Mouse (Mus musculus) lung, postnatal 14 days (tissue): Measurements from ENCODE around the gene Pigc.

Source experiments
- DNase-seq: peaks from one replicate; pipeline ENCODE4 v3.0.0; 2021

Pigc gene

DNA sequence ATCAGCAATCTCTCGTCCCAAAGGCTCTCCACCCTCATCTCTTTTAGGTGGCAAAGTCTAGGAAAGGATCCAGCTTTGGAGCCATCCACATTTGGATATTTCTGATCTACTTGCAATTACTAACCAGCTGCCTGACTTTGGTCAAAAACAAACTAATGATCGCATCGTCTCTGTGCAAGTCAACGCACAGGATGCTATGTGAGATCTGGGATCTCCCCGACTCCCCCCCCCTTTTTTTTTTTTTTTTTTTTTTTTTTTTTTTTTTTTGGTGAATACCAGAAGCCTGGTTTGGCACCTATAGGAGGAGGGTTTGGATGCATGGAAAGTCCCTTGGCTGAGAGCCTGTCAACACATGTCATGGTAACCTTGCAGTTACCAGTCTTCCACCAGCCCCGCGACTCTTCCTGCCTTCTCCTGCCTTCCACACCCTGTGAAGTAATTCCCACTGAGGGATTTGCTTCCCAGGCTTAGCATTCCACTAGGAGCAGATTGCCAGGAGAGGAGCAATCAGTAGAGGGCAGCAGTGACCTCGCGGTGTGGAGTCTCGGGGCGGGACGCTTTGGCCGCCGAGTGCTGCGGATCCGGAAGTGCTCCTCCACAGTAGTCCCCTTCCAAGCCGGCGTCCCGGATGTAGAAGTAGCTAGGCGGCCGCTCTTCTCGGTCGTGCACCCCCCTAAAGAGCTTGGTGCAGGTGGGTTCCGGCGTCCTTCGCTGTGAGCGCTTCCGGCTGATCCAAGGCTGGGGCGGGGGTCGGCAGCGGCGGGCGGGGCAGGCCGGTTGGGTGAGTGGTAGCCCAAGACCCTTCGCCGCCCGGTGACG lies at the start of gene Pigc:
Pigc (plus strand) TSS at position 598 of the 819 bp plus-strand sequence.
- peak; percentile 96 for DNase-seq

DNA sequence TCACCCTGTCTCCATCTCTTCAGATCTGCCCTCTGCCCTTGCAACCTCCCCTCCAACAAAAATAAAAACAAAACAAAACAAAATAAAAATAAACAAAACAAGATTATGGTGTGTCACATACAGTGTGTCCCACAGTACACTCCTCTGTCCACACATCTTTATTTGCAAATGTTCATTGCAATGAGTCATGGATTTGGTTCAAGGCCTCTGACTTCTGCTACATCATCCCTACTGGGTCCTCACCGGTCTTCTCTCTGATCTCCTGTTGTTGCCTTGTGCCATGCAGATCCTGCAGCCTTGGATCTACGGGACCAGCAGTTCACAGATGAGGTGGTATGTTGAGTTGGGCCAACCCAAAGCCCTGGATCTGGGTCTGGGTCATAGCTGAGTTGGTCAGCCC lies 49.4 kb upstream of the Pigc start:
- no peak for DNase-seq

DNA sequence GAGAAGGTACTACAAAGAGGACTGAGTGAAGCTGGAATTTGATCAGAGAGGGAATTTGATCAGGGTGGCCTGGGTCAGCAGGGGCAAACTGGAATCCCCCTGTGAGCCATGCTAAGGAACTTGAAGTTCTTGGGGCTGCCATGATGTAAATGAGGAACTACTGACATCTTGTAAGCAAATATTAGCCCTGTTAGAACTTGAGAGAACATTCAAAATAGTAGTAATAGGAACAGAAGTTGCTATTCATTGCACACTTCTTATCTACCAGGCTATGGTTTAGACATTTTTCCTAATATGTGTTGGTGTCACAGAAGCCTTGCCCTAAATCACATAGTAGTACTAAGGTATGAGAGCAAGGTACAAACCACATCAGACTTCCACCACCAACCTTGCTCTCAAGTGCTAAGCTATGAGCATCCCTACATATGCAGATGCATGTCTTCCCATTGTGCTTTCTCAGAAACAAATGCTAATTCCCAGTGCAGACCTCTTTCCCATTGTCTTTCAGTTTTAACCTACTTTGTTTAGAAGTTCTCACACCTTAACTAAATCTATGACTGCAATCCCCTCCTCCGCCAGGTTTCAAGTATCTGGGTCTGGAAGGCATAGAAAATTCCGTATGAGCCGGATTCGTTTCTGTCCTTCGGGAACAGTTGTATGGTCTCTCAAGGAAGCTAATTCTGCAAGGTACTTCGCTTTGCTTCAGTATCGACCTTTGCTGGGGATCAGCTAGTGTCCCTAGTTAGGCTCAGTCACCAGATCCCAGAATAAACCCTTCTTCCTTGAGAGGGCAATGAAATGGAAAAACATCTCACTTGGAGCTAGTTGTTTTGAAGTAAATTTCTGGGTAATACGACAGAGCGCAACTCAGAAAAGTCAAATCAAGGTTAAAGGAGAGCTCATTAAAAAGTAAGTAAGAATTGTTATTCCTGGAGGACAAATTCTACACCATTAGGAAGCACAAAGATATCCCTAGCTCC lies 48.2 kb upstream of the Pigc start:
- DNase-seq: no peak

DNA sequence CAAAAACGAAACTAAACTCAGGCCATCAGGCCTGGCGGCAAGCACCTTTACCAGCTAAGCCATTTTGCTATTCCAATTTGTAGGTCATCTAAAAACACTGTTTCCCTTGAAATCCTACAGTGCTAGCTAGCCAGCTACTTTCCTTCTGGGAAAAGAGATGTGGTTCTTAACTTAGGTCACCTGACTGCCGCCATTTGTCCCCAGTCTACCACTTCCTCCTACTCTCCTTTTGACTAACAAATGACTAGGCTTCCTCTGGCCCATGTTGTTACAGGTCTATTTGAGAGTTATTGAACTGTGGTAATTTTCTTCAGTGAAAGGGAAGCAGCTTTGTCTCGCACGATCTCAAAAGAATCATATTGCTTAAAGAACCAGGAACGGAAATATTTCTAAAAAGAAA lies 47.1 kb upstream of the Pigc start:
- DNase-seq: no peak

DNA sequence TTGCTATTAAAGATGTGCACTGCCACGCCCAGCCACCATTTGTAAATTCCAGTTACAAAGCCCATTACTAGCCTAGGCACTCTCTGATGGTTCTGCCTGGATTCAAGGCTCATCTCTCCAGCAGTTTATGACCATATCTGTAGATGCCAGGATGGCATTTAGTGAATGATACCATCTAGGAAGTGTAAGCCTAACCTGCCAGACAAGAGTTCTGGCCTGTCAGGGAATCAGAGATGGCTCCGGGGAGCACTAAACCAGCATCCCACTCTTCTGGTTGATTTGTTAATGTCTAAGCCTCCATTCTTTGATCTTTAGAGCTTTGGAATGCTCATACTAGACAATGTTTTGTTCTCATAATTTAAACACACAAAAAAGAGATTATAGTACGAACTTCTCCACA lies 44.7 kb upstream of the Pigc start:
- no peak for DNase-seq

DNA sequence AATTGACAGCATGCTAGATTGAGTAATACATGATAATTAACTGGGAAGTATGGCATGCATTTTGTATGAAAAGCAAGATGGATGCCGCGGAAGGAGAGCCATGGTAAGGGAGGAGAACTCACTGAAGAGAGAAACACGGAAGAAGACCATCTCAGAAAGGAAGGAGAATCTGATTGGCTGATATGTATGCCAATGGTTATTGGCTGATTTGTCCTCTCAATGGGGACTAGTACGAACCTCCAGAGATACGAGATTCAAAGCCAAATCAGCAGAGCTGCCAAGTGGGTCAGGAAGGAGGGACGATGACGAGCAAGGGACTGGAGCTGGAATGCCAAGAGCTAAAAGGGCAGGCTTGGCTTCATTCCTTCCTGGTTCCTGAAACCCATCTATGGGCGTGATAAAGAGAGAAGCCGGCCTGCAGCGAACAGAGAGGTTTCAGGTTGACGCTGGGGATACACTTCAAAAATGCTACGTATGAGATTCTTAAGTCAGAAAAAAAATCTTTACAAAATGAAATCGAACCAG lies 43.6 kb upstream of the Pigc start:
- DNase-seq: peak; percentile 24

DNA sequence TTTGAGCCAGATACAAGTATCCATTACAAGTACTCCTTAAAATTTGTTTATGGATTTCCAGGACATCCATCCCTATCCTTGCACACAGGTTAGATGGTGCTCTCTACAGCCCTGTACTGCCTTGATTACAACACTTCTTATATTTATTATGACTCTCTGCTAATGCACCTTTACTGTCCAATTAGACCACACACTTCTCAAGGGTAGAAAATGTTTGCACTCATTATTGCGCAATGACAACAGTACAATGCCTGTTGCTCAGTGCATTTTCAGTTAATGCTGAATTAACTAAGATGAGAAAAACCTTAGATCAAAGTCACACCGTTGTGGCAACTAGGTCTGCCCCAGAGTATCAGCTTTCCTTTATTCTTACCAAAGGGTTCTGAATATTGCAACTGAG lies 41.0 kb upstream of the Pigc start:
- no peak for DNase-seq

DNA sequence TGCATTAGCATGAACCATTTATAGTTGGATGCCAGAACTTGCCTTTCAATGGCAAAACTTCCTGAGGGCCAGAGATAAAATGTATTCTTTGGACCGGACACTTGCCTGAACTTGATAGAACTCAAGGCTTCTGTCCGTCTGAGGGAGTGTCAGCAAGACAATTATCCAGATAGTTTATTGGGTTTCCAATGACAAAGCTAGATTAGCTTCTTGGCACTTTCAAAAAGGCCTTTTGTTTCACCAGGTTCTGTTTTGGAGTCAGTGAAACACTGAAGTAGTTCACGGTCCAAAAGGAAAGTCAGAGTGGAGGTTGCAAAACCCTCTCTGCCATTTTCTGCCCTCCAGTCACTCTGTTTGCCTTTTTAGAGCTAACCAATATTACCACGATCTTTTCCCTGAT lies 37.7 kb upstream of the Pigc start:
- DNase-seq: no peak

DNA sequence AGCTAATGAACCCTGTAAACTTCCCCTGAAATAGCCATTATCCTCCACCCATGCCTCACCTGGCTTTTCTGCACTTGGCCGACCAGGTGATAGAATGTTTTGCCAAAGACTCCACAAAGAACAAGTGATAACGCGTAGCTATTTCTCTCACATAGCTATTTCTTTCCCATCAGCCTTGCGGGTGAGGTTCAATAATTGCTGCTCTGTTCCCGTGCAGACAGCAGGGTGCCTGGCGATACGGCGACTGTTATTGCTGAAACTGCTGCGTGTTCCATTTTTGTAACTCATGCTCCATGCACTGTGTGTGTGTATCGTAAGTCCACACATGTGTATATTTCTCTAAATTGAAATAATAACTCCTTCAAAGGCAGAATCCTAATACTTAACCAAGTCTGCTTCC lies 37.2 kb upstream of the Pigc start:
- no peak for DNase-seq

DNA sequence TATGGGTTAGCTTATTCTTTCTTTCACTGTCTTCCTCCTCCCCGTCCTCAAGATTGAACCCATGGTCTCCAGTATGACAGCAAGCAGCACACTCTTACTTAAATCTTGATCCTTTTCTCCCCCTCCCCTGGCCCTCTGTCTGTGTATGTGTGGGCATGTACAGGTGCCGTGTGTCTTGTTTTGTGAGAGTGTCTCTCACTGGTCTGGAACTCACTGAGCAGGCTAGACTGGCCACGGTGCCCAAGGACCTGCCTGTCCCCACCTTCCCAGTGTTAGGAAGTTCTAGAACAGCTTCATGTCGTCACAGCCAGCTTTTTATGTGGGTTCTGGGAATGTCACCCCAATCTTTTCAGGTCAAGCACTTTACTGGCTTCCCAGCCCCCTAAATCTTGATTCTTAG lies 36.7 kb upstream of the Pigc start:
- no peak for DNase-seq

DNA sequence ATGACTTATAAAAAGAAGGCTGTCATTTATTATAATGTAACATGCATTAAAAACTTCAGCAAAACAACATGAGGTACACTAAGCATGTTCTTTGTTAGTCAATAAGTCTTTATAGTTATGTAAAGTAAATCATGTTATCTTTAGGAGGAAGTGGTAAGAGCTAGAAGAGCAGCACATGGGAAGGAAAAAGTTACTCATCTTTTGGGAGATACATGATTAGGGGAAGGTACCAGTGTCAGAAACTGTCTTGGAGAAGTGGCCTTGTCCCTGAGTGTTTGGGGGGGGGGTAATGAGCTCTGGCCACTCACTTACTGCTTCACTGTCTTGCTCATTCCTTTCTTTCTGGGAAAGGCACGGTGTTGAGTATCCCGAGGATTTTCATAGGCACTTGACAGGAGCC lies 26.9 kb upstream of the Pigc start:
- no peak for DNase-seq

DNA sequence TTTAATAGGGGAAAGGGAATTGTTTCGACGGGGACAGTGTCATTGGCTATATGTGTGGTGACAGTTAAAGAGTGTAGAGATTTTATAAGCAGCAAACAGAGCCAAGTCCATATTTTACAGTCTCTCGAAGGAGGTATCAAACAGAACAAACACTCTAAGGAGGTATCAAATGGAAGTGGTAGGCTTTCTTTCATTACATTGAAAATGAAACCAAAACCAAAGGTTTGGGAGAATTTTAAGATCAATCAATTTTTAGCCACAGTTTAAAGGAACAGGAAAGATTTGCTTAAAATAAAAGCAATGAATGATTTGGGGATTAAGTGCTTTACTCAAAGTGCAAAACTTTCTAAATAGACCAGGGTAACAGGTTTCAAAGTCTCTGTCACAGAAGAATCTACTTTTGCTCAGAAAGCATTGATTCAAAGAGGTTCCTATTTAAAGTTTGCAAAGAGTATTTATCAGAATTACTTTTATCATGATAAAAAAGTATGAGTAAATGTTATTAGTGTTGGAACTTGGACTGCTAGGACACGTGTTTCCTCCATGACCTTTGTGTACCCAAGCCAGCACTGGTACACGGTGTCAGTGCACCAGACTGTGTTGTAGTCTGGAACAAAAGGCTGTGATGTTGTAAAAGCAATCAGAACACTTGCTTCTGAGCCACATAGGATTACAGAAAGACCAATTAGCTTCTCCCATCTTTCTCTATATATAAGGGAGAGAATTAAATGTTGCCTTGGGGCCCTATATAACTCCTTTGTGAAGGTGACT lies 17.8 kb upstream of the Pigc start:
- no peak for DNase-seq

DNA sequence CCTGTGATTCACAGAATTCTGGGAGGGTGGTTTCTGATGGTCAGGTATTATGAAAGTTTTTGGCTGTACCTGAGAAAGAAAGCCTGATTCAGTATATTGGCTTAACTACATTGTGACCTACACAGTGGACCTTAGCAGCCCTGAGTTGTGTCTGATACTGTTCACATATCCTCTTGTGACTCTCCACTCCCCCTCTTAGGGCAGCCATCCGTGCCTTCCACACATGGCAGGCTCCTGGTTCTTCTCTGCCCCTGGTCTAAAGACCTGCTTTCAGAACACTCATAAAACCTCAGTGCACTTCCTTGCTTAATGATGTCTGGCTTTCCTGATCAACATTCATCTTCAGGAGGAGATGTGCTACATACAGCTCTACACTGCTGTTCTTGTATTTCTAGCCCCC lies 16.4 kb upstream of the Pigc start:
- no peak for DNase-seq

DNA sequence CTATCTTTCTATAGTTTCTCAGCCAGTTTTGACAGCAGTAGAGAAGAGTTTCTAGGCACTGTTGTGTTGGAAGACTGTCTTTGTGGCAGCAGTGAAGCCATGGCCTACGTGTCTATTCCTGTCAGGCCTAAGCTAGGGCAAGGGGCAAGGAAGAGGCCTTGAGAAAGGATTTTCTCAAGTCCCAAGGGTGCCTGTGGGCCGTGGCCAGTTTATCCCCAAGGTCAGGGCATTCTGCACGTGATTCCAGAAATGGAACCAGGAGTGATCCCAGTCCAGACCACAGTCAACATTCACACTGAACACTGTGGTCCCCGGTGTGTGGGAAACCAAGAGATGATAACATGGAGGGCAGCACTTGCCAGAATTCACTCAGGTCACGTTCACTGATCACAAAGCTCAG lies 13.1 kb upstream of the Pigc start:
- no peak for DNase-seq

DNA sequence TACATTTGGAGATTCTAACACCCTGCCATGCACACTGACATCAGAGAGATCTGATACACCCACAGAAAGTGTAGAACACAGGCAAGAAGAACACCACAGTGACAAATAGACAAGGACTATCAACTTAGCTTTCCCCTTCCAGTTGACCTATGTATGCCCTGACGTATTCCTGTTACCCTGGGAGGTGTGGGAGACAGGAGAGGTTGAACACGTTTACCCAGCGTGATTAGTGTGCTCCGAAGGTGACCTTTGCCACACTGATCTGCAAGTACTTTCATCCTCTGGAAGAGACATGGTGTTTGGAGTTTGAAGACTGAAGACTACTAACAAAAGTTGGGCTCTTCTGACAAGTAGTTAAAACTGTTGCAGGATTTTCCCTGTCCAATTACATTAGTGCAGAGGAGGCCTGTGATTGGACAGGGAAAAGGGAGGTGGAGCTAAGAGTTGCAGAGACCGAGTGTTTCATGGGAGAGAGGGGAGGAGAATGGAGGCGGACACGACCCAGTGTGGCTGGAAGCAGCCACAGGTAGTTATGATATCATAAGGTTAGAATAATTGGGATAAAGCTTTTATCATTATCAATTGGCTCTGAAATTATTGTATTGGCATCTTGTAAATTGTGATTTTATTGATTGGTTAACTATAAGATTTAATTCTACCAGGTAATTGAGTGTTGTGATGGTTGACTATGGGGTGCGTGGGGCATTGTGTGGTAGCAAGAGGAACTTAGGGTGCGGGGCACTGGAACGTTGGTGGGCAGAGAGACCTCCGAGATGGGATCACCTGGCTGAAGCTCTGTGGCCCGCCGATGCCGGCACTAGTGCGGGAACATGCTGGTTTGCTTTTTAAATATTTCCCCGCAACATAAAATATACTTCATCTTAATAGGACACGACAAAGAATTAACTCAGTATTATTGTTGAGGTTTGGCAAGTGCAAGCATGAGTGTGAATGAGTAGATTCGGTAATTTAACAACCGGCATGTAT lies 10.7 kb upstream of the Pigc start:
- no peak for DNase-seq

DNA sequence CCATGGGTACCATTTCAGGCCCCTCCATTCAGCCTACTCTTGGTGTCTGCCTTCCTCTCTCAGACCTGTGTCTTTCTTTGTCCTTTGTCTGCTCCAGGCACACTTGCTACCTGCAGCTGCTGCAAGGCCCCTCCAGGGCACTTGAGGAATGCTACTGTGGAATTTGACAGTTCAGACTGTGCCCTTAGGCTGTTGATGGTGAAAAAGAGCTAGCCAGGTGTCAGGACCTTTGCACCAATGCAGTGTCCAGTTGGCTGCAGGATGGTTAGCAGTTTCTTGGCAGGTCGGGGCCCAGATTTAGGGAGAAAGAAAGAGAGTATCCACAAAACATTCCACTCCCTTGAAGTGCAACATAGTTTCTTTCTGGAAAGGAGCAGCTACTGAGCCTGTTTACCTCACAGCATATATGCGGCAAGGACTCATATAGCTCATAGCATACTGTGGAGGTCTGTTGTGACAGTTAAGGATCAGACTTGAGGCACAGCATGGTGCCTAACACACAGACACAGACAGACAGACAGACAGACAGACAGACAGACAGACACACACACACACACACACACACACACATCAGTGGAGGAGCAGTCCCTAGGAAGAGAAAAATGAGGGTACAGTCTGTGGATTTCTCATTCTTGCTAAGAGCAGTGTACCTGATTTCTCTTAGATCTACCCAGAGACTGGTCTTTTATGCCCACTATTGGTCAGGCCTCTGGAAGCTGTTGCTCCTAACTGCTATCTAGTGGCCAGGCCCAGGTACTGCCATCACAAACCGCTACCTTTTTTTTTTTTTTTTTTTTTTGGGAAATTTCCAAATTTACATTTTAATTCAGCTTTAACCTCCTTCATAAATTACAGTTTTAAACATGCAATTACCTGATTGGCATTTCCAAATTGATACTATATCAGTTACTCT lies 6.3 kb upstream of the Pigc start:
- peak; percentile 22 for DNase-seq

DNA sequence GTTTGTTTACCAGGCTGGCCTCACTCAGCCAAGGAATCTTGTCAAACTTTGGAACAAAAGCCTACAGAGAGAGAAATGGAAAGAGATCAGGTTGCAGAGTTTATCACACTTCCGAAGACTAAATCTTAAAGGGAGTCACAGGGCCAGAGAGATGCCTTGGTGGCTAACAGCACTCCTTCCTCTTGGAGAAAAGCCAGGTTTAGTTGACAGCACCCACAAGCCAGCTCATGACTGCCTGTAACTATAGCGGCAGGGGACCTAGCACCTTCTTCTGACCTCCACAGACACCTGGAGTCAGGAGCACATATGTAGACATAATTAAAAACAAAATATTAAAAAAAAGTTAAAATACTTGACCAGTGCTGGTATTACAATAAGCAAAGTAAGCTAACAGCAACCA lies 1.1 kb upstream of the Pigc start:
- DNase-seq: no peak

DNA sequence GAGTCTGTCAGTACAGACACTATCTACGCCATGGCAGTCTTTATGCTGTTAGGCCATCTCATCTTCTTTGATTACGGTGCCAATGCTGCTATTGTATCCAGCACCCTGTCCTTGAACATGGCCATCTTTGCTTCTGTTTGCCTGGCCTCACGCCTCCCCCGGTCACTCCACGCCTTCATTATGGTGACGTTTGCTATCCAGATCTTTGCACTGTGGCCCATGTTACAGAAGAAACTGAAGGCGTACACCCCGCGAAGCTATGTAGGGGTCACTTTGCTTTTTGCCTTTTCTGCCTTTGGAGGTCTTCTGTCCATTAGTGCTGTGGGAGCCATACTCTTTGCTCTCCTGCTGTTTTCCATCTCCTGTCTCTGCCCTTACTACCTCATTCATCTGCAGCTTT lies 1.9 kb downstream of the Pigc start:
- DNase-seq: no peak

DNA sequence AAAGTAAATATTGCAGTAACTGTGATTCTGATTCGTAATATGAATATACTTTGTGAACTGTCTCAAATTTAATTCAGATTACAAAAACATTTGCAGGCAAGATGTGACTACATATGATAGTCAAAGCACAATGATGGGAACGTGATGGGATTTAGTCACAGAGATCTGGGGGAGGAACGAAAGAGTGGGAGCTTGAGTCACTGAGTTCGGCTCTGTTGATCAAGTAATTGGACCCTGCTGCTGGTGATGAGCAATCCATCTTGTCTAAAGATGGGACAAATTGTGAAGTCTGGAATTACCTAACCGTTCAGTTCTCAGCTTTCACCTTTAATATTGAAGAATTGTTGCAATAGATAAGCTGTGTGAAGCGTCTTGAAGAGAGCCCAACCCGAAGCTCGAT lies 3.2 kb downstream of the Pigc start:
- no peak for DNase-seq
